Mouse (Mus musculus): ENCODE measurements around the gene Kctd15.

DNA sequence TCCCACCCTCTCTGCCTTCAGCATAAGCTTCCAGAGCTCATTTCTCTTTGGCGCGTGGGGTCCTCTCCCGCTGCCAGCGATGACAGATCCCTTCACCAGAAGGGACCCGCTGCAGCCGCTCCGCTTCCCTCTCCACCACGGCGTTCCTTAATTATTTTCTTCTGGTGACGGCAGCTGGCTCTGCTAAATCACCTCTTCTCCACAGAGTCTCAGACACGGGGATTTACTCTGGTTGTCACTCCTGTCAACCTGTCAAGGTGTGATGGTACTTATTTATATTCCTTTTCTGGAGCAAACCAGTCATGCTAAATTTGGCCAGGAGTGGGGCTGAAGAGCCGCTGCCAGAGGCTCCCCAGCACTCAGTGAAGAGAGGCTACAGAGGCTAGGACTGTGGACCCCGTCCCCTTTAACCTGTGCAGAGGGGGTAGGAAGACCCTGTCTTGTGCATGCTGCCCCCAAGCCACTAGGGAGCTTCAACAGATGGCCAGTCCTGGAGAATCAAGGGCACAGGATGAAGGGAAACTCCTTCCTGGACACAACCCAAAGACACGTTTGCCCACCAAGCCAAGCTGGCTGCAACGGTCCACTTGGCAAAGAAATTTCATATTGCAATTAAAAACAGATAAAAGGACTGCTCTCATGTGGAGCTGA lies 24.4 kb upstream of the Kctd15 start:
- TF ChIP-seq POLR2AphosphoS2 (IDR thresholded peaks at IDR 0.05; ENCODE audit: low read length) = no peak
- no peak for TF ChIP-seq CTCF (IDR thresholded peaks at IDR 0.05 in 2 of 3, conservative IDR thresholded peaks at IDR 0.05 in 1 of 3; ENCODE audit: control insufficient read depth in 1 of 3, insufficient read depth in 1 of 3, low read depth in 2 of 3, low read length in 3 of 3, poor library complexity in 1 of 3, severe bottlenecking in 1 of 3)
- TF ChIP-seq SIN3A (IDR thresholded peaks at IDR 0.05; ENCODE audit: low read length) = no peak
- TF ChIP-seq POLR2A (IDR thresholded peaks at IDR 0.05; ENCODE audit: control insufficient read depth in 1 of 2, insufficient read depth in 1 of 2, low read depth in 1 of 2, low read length in 2 of 2, poor library complexity in 1 of 2) = no peak
